Mouse (Mus musculus): ENCODE data around the gene Fto.

DNA sequence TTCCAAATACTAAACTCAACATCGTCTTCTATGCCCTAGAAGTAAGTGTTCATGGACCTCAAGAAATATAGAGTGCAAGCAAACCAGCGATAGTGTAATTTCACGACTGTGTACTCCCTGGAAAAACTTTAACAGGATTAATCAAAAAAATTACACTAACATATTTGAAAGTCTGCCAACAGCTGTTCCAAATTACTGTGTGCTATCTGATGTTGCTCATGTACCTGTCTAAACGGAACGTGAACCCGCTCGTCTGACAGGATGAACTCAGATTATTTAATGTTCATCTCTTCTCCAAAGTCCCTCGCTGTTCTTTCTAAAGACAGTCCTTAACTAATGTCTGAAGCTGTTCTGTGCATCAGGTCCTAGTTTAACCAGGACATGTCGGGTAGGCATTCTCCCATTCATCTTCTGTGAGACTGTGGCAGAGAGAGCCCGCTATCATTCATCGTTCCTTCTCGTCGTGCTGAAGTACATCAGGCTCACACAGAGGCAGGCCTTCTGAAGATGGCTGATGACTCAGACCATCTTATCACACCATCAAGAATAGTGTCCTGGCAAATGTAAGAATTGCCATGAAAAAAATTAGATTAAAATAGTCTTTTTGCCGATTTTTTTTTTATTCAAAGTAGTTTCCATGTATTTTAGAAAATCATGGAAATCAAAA is 93.4 kb downstream of the Fto start:
- no peak for TF ChIP-seq CTCF (IDR thresholded peaks at IDR 0.05; ENCODE audit: low read depth, low read length)
- TF ChIP-seq GATA1 (IDR thresholded peaks at IDR 0.05; ENCODE audit: borderline replicate concordance, low read length) = no peak
- TF ChIP-seq POLR2AphosphoS5 (IDR thresholded peaks at IDR 0.05; ENCODE audit: insufficient replicate concordance, low read depth, low read length) = no peak

Data from G1E (cell line).